Mouse (Mus musculus): Measurements from ENCODE around the gene Bpifb5. TPM values are rescaled to one million over a fixed set of nuclear protein-coding genes. Genes with fewer than 3 reads are reported as not detected.

Gene Bpifb5
- 0.18 and 0.31 TPM in 2 replicates for polyA plus RNA-seq (2015; fragmentation: Nextera tagmentation; extraction: Ambion mirVana)

DNA sequence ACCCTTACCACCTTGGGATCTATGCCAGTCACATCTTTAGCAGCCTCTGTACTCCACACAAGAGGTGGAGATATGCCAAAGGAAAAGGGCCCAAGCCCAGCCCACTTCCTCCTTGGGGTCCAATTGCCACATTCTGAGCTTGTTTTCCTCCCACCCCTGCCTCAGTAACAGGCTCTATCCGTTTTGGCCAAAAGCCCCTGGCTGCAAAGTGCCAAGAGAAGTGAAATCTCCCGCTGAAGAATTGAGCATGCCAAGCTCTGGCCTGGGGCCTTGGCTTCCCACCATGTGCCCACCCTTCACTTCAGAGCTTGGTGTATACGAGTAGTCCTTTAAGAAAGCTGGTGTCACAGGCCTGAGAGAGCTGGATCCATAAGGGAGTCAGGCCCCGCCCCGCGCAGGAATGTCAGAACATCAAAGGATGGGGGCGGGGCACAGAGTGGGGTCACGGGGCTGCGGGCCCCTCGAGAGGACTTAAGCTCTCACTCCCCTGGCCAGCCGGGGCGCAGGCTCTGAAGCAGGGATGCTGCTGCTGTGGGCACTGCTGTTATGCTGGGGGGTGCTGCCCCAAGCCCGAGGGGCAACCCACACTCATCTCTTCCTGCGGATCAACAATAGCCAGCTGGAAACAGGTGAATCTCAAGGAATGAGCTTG, at the start of gene Bpifb5:
Gene Bpifb5 (plus strand): TSS at position 478 of the 652 bp plus-strand sequence.

DNA sequence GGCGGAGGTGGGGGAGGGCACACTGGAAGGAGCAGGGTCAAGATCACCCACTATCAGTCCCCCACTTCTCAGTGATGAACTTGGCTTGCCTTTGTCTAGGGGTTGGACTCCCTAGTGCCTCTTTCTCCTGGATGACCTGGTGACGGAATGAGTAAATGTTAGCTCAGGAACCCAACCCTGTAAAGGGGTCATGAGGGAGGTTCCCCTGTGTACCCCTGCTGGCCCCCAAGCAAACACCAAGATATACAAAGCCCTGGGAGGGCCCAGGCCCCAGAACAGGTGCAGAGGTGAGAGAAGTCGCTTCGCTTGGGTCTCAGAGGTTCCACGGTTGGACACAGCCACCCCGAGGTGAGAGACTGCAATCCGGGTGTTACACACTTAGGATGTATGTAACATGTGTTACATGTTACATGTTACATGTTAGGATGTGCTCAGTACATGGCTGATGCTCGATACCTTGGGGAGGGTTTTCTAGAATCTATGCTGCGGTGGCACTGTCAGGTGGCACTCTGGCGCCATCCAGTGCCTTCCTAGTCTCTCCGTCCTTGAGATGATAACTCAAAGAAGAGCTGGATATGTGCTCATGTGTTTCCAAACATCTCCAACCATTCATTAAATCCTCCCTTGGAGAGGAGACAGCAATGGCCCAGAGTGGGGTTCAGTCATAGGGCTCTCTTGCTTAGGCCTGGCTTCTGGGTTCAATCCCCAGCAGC, 32.8 kb upstream of the Bpifb5 start, which contains the start of gene Bpifb1:
Gene Bpifb1 (plus strand): TSS at position 273 of the 713 bp plus-strand sequence.

DNA sequence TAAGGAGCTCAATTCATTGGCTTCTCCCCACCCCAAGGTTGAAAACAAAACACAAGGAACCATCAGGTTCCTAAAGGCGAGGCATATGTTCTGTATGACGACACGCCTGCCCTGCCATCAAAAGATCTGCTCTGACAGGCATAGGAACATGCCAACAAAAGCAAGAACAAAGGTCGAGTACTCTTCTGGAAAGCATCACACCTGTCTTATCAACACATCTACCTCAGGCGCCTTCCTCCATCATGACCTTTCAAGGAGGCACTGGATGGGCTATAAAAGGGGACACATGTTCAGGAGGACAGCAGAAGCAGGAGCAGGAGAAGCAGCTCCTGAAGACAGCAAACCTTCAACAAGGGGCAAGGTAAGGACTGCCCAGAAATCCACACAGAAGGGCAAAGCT, 34.0 kb downstream of the Bpifb5 start, which contains the start of gene Bpifb9a:
Gene Bpifb9a (plus strand): TSS at position 301 of the 400 bp plus-strand sequence.

Other genes with a start within 250 kb of the Bpifb5 start
- gene Bpifa6, start 248.8 kb upstream of the Bpifb5 start, polyA plus RNA-seq (2015; fragmentation: Nextera tagmentation; extraction: Ambion mirVana), result not detected in 2 replicates
- gene Bpifa2, start 215.5 kb upstream of the Bpifb5 start, polyA plus RNA-seq (2015; fragmentation: Nextera tagmentation; extraction: Ambion mirVana), result not detected in 2 replicates
- gene Bpifa3, start 93.4 kb upstream of the Bpifb5 start, polyA plus RNA-seq (2015; fragmentation: Nextera tagmentation; extraction: Ambion mirVana), result not detected in 2 replicates
- 0.18 TPM in 1 of 2 replicates, not detected in the other for gene Bpifa1, start 80.9 kb upstream of the Bpifb5 start, polyA plus RNA-seq (2015; fragmentation: Nextera tagmentation; extraction: Ambion mirVana)
- gene Bpifa5, start 61.1 kb upstream of the Bpifb5 start, polyA plus RNA-seq (2015; fragmentation: Nextera tagmentation; extraction: Ambion mirVana), result not detected in 2 replicates
- gene Bpifb1, start 32.9 kb upstream of the Bpifb5 start, polyA plus RNA-seq (2015; fragmentation: Nextera tagmentation; extraction: Ambion mirVana), result 0.14 TPM in 1 of 2 replicates, not detected in the other
- not detected in 2 replicates for gene Bpifb9a, start 34.1 kb downstream of the Bpifb5 start, polyA plus RNA-seq (2015; fragmentation: Nextera tagmentation; extraction: Ambion mirVana)
- gene Bpifb9b, start 83.5 kb downstream of the Bpifb5 start, polyA plus RNA-seq (2015; fragmentation: Nextera tagmentation; extraction: Ambion mirVana), result not detected in 2 replicates
- 11.7 and 24.9 TPM in 2 replicates for gene Cdk5rap1, start 149.3 kb downstream of the Bpifb5 start, polyA plus RNA-seq (2015; fragmentation: Nextera tagmentation; extraction: Ambion mirVana)
- gene Snta1, start 184.4 kb downstream of the Bpifb5 start, polyA plus RNA-seq (2015; fragmentation: Nextera tagmentation; extraction: Ambion mirVana), result 97.6 and 111 TPM in 2 replicates
- 16.8 and 17.4 TPM in 2 replicates for gene Cbfa2t2, start 212.7 kb downstream of the Bpifb5 start, polyA plus RNA-seq (2015; fragmentation: Nextera tagmentation; extraction: Ambion mirVana)

All from skeletal muscle tissue, postnatal 0 days (tissue).